Mouse (Mus musculus) hindbrain, embryonic 15.5 days (tissue): Measurements from ENCODE around the gene Olfr1444. TPM values are rescaled to one million over a fixed set of nuclear protein-coding genes. Genes with fewer than 3 reads are reported as not detected.

Experiments used
- ATAC-seq: fragments of 200-750 bp; cut with Nextera tagmentation; 2 replicates; pipeline ENCODE4 v1.8.0; 2017; ENCODE audit warnings: low read depth, moderate number of reproducible peaks, moderate TSS enrichment; ENCODE audit not compliant: low FRiP score
- H3K27ac ChIP-seq: fragments of 300-500 bp; sonication (generic); replicated peaks from 2 replicates; pipeline ENCODE4 v1.5.1; 2015; ENCODE audit warnings: mild to moderate bottlenecking, inconsistent platforms
- H3K27me3 ChIP-seq: fragments of 300-500 bp; sonication (generic); 2 replicates; pipeline ENCODE4 v1.6.1; 2015; ENCODE audit warnings: control low read depth, inconsistent platforms
- H3K36me3 ChIP-seq: fragments of 300-500 bp; sonication (generic); 2 replicates; pipeline ENCODE4 v1.6.1; 2015; ENCODE audit warnings: control low read depth, inconsistent platforms
- H3K4me1 ChIP-seq: fragments of 300-500 bp; sonication (generic); replicated peaks from 2 replicates; pipeline ENCODE4 v1.6.1; 2015; ENCODE audit warnings: control low read depth, inconsistent platforms
- H3K4me2 ChIP-seq: fragments of 300-500 bp; sonication (generic); 2 replicates; pipeline ENCODE4 v1.6.1; 2015; ENCODE audit warnings: moderate library complexity, mild to moderate bottlenecking, inconsistent platforms
- H3K4me3 ChIP-seq: fragments of 300-500 bp; sonication (generic); 2 replicates; pipeline ENCODE4 v1.5.1; 2015; ENCODE audit warnings: mild to moderate bottlenecking, inconsistent platforms
- H3K9ac ChIP-seq: fragments of 300-500 bp; sonication (generic); 2 replicates; pipeline ENCODE4 v1.6.1; 2015; ENCODE audit warnings: inconsistent platforms
- H3K9me3 ChIP-seq: fragments of 300-500 bp; sonication (generic); 2 replicates; pipeline ENCODE4 v1.6.1; 2016; ENCODE audit warnings: control low read depth, inconsistent platforms
- WGBS: fragments of 180-500 bp; shearing (Covaris S2); methylation state at CpG from one replicate; pipeline ENCODE4 v1.1.7; 2015; 5-methylcytosine and 5-hydroxymethylcytosine counted together
- polyA plus RNA-seq: library from polyadenylated mRNA; unstranded; fragments of >200 nt; fragmentation: Nextera tagmentation; extraction: Ambion mirVana; gene quantifications from 2 replicates; pipeline ENCODE4 v1.2.1, GENCODE M21; 2015

Gene Olfr1444
- polyA plus RNA-seq, 1 experiment from 2014 or later: not detected

GRCm38 (mm10) chr19:12893424-12893823 lies 36.3 kb downstream of the Olfr1444 start, which contains the start of gene Olfr1446:
Gene Olfr1446, minus strand, starts transcription at chr19:12893524.
- ATAC-seq: no peak
- no peak within 1 kb of the TSS for H3K9ac ChIP-seq
- H3K36me3 ChIP-seq: no peaks in the 10 kb centered on the region
- no peaks in the 10 kb centered on the region for H3K4me1 ChIP-seq
- no peaks in the 10 kb centered on the region for H3K27me3 ChIP-seq
- no peak within 1 kb of the TSS for H3K27ac ChIP-seq
- 77% methylated on average over 1 of the region's 1 CpGs for WGBS
- no peaks in the 10 kb centered on the region for H3K9me3 ChIP-seq
- H3K4me2 ChIP-seq: no peak within 1 kb of the TSS
- no peak within 1 kb of the TSS for H3K4me3 ChIP-seq

- no peak for ATAC-seq
- Histone ChIP-seq H3K27ac (no peak within 1 kb of the TSS), H3K27me3 (no peaks in the 10 kb centered on the region), H3K9me3 (0 out of 2 replicates have a peak, but pooled peaks cover 3% of the 10 kb centered on the region), H3K4me2 (no peak within 1 kb of the TSS), H3K4me1 (no peaks in the 10 kb centered on the region), H3K4me3 (no peak within 1 kb of the TSS), H3K9ac (no peak within 1 kb of the TSS), H3K36me3 (no peaks in the 10 kb centered on the region)
- WGBS: 94% methylated on average over 1 of the region's 1 CpGs
Measured at GRCm38 (mm10) chr19:12903643-12904042, 46.6 kb downstream of the Olfr1444 start, which contains the start of gene Olfr1447. Gene Olfr1447, minus strand, starts transcription at chr19:12903743.

Other genes starting within 250 kb of the Olfr1444 start
- gene Glyat, start 224.0 kb upstream of the Olfr1444 start, polyA plus RNA-seq: not detected in 2 replicates
- gene Olfr1442, start 186.8 kb upstream of the Olfr1444 start, polyA plus RNA-seq: not detected in 2 replicates
- gene Olfr1443, start 179.2 kb upstream of the Olfr1444 start, polyA plus RNA-seq: not detected in 2 replicates
- not detected in 2 replicates for gene Keg1, start 161.5 kb upstream of the Olfr1444 start, polyA plus RNA-seq
- 1.00 and 1.2 TPM in 2 replicates for gene Cntf, start 91.7 kb upstream of the Olfr1444 start, polyA plus RNA-seq
- gene Zfp91, start 61.2 kb upstream of the Olfr1444 start, polyA plus RNA-seq: 13.6 and 14.3 TPM in 2 replicates
- gene Lpxn, start 61.1 kb upstream of the Olfr1444 start, polyA plus RNA-seq: 1.1 and 1.6 TPM in 2 replicates
- not detected in 2 replicates for gene Gm5244, start 10.6 kb upstream of the Olfr1444 start, polyA plus RNA-seq
- not detected in 2 replicates for gene Olfr1445, start 26.6 kb downstream of the Olfr1444 start, polyA plus RNA-seq
- gene Olfr1446, start 36.2 kb downstream of the Olfr1444 start, polyA plus RNA-seq: not detected in 2 replicates
- not detected in 2 replicates for gene Olfr1447, start 46.5 kb downstream of the Olfr1444 start, polyA plus RNA-seq
- gene Olfr1448, start 67.1 kb downstream of the Olfr1444 start, polyA plus RNA-seq: not detected in 2 replicates
- gene Olfr1449, start 73.6 kb downstream of the Olfr1444 start, polyA plus RNA-seq: not detected in 2 replicates
- gene Olfr1450, start 93.0 kb downstream of the Olfr1444 start, polyA plus RNA-seq: not detected in 2 replicates
- not detected in 2 replicates for gene Olfr1451, start 137.7 kb downstream of the Olfr1444 start, polyA plus RNA-seq
- gene Olfr1453, start 171.0 kb downstream of the Olfr1444 start, polyA plus RNA-seq: not detected in 2 replicates
- gene Olfr1454, start 203.3 kb downstream of the Olfr1444 start, polyA plus RNA-seq: not detected in 2 replicates
- gene Olfr1457, start 240.6 kb downstream of the Olfr1444 start, polyA plus RNA-seq: not detected in 2 replicates
- gene Olfr1458, start 249.5 kb downstream of the Olfr1444 start, polyA plus RNA-seq: not detected in 2 replicates